Mouse (Mus musculus) E14TG2a.4 (cell line): ENCODE results near the gene Eef2k.
A peak's percentile ranks its signal among the peaks of the same experiment; 100 is the strongest.

Experiments
- H3K27me3 ChIP-seq: 2 replicates; pipeline ENCODE4 v1.6.1; 2014; ENCODE audit warnings: low read length, control low read depth; ENCODE audit not compliant: insufficient read depth
- H3K36me3 ChIP-seq: 2 replicates; pipeline ENCODE4 v1.6.1; 2014; ENCODE audit warnings: low read length, control low read depth; ENCODE audit not compliant: insufficient read depth
- H3K4me1 ChIP-seq: replicated peaks from 2 replicates; pipeline ENCODE4 v1.6.1; 2014; ENCODE audit warnings: low read depth, low read length, control low read depth
- H3K4me3 ChIP-seq: replicated peaks from 2 replicates; pipeline ENCODE4 v1.5.1; 2014; ENCODE audit warnings: mild to moderate bottlenecking, low read length
- H3K9me3 ChIP-seq: 2 replicates; pipeline ENCODE4 v1.6.1; 2014; ENCODE audit warnings: low read length, control low read depth
- CTCF ChIP-seq: conservative IDR thresholded peaks from 2 replicates; pipeline ENCODE4 v1.5.1; 2014; ENCODE audit warnings: low read length
- NANOG ChIP-seq: IDR thresholded peaks from 2 replicates; pipeline ENCODE4 v1.6.1; 2014; ENCODE audit warnings: borderline replicate concordance, low read length, mixed read lengths
- POU5F1 ChIP-seq: IDR thresholded peaks from 2 replicates; pipeline ENCODE4 v1.6.1; 2014; ENCODE audit warnings: low read length, borderline replicate concordance

Gene Eef2k

GRCm38 (mm10) chr7:120823248-120823647 lies 19.4 kb upstream of the Eef2k start:
- TF ChIP-seq NANOG (no peak), CTCF (peak; percentile 82), POU5F1 (no peak)
- peaks cover 8% of the 10 kb centered on the region for H3K4me1 ChIP-seq
- H3K27me3 ChIP-seq, result peaks cover 31% of the 10 kb centered on the region
- H3K9me3 ChIP-seq, result no peaks in the 10 kb centered on the region
- H3K36me3 ChIP-seq, result no peaks in the 10 kb centered on the region
- no peak overlapping the region for H3K4me3 ChIP-seq

- Histone ChIP-seq H3K9me3 (no peaks in the 10 kb centered on the region), H3K27me3 (peaks cover 42% of the 10 kb centered on the region), H3K4me3 (no peak overlapping the region), H3K4me1 (peaks cover 15% of the 10 kb centered on the region), H3K36me3 (no peaks in the 10 kb centered on the region)
- TF ChIP-seq NANOG (no peak), CTCF (no peak), POU5F1 (no peak)
Observed at GRCm38 (mm10) chr7:120825097-120825496, 17.5 kb upstream of the Eef2k start.

- Histone ChIP-seq H3K36me3 (no peaks in the 10 kb centered on the region), H3K27me3 (peaks cover 50% of the 10 kb centered on the region), H3K4me1 (peaks cover 27% of the 10 kb centered on the region), H3K4me3 (no peak overlapping the region), H3K9me3 (no peaks in the 10 kb centered on the region)
- TF ChIP-seq POU5F1 (no peak), NANOG (no peak), CTCF (peak; percentile 73)
Observed at GRCm38 (mm10) chr7:120826408-120826807, 16.2 kb upstream of the Eef2k start.

DNA sequence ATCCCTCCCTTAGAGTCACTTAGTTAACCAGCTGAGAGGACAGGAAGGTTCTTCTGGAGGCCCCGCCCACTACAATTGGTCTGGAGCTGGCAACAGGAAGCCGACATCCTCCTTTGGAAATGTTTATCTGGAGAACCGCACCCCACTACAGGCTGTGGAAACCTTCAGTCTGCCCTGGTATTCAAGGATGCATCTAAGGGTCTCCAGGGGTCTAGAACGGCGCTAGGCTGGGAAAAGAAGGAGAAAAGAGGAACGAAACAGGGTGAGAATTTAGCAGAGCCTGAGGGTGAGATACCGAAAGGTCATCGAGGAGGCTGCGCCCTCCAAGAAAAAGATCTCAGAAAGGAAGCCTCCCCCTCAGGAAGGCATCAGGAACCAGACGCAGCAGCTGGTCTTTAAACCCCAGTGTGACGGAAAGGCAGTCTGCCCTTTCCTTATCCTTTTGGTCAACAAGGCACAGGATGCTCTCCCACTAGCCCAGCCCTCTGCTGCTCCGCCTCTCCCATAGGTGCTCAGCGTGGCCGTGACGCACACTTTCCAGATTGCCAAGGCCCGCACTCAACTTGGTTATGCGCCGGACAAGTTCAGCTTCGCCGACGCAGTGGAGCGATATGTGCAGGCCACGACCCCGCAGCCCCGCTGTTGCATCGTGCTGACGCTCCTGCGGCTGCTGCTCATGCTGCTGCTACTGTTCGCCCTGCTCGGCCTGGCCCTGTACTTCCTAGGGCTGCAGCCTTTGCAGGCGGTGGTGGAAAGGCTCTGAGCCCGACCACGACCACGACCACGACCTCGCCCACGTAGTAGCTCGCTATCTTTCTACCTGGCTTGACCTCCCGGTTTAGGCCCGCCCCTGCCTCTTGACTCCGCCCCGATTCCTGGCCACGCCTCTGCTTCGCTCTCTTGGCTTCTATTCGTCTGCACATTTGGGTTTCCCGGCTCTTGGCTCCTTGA lies 11.9 kb upstream of the Eef2k start:
- Histone ChIP-seq H3K36me3 (no peaks in the 10 kb centered on the region), H3K9me3 (no peaks in the 10 kb centered on the region), H3K27me3 (peaks cover 59% of the 10 kb centered on the region), H3K4me1 (peaks cover 41% of the 10 kb centered on the region), H3K4me3 (peak overlapping the region; percentile 82)
- TF ChIP-seq POU5F1 (no peak), CTCF (no peak), NANOG (no peak)

DNA sequence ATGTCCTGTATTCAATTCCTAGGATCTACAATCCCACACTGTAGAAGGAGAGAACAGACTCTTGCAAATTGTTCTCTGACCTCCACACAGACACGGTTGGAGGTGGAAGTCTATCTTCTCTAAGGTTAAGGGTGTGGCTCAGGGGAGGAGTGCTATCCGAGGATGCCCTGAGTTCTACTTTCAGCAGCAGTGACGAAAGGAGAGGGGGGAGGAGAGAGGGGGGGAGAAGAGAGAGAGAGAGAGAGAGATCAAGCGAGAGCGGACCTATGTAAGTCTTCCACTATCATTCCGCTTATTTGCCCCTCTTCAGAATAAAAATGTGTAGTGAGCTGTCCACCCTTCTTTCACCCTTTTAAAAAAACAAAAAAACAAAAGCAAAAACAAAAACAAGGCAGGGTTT lies 8.2 kb upstream of the Eef2k start:
- Histone ChIP-seq H3K4me3 (no peak overlapping the region), H3K27me3 (peaks cover 70% of the 10 kb centered on the region), H3K9me3 (no peaks in the 10 kb centered on the region), H3K4me1 (peaks cover 45% of the 10 kb centered on the region), H3K36me3 (no peaks in the 10 kb centered on the region)
- TF ChIP-seq CTCF (no peak), NANOG (no peak), POU5F1 (no peak)

DNA sequence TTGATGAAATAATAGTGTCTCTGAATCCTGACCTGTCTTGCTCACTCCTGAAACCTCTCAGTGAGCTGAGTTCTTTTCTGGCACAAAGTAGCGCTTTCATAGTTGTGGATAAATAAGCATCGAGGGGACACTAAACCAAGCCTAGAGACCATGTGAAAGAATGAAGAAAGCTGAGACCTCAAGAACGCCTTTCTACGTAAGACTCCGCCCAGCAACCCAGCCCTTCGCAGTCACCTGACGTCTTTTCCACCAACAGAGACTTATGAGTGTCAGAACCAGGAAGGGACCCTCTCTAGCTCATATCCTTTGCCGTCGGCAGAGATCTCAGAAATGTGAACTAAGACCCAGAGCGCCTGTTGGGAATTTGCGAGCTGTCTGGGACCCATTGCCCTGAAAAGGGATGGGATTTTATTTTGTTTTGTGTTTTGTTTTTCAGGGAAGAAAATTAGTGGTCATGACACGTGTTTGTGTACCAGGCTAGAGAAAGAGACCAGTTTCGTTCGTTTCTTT lies 7.7 kb upstream of the Eef2k start:
- TF ChIP-seq CTCF, result no peak
- TF ChIP-seq NANOG, result no peak
- TF ChIP-seq POU5F1, result no peak

GRCm38 (mm10) chr7:120835449-120836359 lies 6.9 kb upstream of the Eef2k start:
- peak overlapping the region; percentile 79 for H3K4me3 ChIP-seq
- TF ChIP-seq CTCF (peak; percentile 53), NANOG (no peak), POU5F1 (no peak)
- no peaks in the 10 kb centered on the region for H3K36me3 ChIP-seq
- peaks cover 71% of the 10 kb centered on the region for H3K27me3 ChIP-seq
- no peaks in the 10 kb centered on the region for H3K9me3 ChIP-seq
- peaks cover 32% of the 10 kb centered on the region for H3K4me1 ChIP-seq

More for the DNA sequence above, 7.7 kb upstream of the Eef2k start:
- no peaks in the 10 kb centered on the region for H3K36me3 ChIP-seq
- no peaks in the 10 kb centered on the region for H3K9me3 ChIP-seq
- peak overlapping the region; percentile 79 for H3K4me3 ChIP-seq
- H3K4me1 ChIP-seq, result peaks cover 40% of the 10 kb centered on the region
- peaks cover 70% of the 10 kb centered on the region for H3K27me3 ChIP-seq

GRCm38 (mm10) chr7:120836361-120836760 lies 6.3 kb upstream of the Eef2k start:
- peak overlapping the region; percentile 79 for H3K4me3 ChIP-seq
- TF ChIP-seq POU5F1, result no peak
- TF ChIP-seq NANOG, result no peak
- no peak for TF ChIP-seq CTCF
- peaks cover 26% of the 10 kb centered on the region for H3K4me1 ChIP-seq
- no peaks in the 10 kb centered on the region for H3K9me3 ChIP-seq
- H3K27me3 ChIP-seq, result peaks cover 72% of the 10 kb centered on the region
- H3K36me3 ChIP-seq, result no peaks in the 10 kb centered on the region
